Mouse (Mus musculus): ENCODE data around the gene Gpc6.

The Gpc6 gene

DNA sequence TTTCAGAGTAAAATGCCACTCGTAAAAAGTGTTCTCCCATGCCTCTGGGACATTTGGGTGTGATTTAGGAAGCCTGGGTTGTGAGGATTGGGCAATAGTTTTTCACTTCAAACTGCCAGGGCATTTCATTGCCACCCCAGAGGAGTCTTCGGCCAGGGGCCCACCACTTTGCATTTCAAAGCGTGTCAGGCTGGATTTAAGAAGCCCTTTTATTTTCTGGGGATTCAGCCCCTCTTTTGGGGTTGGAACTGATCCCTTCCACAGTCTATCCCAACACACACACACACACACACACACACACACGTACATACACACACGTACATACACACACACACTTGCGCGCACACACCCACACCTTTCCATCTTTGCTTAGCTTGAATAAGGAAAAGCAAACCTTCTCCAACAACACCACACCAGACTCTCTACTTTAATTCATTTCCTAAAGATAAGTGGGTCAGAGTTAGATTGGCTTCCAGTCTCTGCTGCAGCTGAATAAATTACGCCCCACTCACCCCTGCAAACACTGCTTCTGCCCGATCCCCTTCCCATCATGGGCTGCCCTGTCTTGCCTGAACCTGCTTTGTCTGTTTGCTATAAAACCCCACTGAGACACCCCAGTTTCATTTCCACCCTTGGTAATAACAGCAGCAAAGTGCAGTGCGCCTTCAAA is 969.9 kb downstream of the Gpc6 start:
- DNase-seq: no peak

DNA sequence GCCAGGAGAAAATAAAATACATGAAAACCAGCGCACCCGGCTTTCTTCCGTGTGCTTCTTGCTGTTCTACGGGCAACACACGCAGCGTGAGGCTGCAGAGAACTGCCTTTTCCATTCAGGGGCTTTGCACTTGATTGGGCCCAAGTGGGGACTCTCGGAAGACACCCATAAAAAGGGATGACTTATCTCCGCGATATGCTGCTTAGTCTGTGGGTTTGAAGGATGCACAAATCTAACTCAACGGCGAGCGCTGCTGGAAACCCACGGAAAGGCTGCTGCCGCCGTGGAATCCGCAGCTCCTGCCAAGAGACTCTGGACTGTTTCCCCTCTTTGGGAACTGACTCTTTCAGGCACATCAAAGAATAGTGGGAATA is 970.4 kb downstream of the Gpc6 start:
- DNase-seq: peak; percentile 39

DNA sequence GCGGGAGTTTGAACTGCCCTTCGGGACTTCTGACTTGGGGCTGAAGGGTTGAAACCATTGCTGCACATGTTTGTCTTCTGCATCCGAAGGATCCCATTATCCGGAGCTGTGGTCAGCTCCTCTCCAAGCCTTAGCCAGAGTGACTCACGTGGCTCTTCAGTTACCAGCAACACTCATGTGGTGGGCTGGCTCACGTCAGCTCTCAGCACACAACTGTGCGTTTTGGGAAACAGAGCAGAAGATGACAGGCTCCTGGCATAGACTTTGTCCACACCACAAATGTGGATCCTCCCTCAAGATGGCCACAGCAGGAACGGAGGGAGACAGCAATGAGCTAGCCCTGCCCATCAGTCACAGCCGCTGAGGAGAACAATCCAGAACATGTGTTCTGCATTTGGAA is 979.2 kb downstream of the Gpc6 start:
- DNase-seq: no peak

DNA sequence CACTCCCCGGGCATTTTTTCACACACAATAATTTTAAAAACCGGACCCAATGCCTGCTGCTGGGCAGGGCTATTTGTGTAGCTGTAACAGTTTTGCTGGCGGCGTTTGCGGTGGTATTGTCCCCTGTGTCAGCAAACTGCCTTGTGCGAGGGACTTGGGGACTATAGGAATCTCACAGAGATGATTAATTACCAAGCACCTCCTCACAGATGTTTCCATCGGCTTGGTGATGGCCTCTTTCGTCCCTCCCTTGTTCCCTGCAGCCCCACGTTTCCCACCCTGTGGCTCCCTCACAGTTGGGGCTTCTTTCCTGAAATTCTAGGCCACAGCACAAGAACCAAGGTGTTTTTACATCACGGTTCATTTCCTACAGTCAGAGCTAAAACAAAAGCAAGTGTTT is 980.6 kb downstream of the Gpc6 start:
- no peak for DNase-seq

DNA sequence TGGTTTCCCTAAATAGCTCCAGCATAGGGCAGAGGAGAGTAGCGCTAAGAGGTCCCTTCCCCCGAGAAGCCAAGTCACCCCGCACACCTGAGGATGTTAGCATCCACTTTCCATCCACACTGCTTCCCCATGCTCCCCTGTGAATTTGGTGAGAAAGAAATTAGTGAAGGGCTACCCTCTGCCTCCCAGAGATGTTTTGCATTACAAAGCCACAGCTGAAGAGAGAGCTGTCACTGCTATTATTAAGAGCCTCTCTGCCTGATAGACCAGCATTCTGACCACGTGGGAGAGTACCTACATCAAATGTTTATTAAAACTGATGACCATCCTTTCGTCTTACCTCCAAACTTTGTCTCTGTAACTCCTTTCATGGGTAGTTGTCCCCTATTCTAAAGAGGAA is 981.2 kb downstream of the Gpc6 start:
- DNase-seq: no peak

DNA sequence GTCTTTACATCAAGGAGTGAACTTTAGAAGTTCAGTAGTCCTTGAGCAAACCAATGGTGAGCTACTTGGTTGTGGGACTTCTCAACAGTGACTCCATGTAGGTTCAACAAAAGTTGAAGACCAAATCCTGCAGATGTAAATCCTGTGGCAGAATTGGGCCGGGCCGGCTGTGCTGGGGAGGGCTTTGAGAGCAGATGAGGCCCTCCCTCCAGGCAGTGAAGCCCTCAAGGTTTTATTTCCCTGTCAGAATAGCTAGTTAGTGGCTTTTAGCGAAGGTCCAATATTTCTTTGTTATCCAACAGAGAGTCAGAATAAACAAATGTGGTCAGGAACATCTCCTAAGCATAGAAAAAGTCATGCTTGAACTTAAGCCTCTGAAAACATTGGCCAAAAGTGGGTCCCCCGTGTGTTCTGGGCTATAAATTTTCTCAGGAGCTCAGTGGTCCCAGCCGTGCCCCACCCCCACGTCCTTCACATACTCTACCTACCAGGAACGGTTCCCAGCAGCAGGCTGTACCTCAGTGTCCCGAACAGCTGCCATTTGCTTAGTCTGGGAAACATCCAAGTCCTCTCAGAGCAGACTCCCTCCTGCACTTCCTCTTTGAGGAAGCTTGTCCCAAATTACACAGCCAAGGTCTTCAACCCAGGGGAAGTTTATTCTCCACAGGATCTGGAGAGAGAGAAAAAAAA is 983.3 kb downstream of the Gpc6 start:
- DNase-seq: peak; percentile 47

DNA sequence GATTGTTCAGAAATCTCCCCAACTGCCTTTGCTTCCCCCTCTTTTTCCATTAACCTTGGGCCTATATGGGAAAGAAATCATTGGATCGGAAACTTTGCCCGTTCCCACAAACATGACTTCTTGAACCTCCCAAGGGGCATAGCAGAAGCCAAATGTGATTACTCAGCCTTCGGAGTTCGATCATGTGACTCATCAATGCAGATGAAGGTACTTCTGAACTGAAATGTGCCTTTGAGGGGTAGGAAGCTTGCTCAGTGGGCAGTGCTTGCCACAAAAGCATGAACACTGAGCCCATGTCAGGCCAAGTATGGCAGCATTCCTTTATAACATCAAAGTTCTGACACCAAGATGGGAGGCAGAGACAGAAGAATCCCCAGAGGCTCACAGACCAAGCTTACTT is 983.9 kb downstream of the Gpc6 start:
- DNase-seq: no peak

DNA sequence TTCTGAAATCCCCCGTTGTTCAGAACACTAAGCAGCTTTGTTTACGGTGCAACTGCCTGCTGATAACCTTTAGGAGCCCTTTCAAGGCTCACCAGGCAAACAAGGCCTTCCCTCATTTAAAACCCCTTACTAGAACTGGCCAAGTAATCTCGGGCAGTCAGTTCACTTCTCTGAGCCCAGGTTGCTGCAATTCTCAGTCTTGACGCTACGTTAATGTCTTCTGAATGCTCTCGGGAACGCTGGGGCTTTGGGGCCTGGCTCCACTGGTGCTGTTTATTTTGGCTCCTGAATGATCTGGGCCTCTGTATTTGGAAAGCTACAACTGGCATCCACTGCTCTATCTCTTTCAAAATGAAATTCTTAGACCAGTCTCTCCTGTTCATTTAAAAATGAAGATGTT is 985.2 kb downstream of the Gpc6 start:
- DNase-seq: no peak

DNA sequence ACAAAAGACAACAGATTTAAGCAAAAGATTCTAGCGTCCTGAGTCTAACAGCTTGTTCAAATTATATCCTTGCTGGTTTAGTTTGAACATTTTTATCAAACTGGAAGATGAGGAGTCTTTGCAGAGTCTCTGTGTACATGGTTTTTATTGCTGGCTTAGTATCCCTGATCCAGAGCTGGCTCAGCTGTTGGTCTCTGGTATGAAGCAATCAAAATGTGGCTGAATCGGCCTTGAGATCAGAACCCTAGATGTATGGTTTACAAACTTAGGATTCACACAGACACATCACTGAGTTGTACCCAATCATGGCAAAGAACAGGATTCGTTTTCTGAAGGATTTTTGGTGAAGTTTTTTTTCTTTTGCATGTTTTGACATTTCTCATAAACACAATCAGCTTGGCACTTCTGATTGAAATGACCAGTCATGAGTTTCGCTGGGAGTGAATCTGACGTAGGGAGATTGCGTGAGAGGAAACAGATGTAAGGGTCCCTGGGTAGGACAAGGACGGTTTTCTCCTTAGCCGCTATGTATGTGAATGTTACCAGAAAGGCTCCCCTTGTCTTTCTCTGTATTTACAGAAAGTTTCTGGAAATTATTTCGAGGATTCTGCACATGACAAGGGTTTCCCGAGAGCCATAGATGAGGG is 987.6 kb downstream of the Gpc6 start:
- no peak for DNase-seq

DNA sequence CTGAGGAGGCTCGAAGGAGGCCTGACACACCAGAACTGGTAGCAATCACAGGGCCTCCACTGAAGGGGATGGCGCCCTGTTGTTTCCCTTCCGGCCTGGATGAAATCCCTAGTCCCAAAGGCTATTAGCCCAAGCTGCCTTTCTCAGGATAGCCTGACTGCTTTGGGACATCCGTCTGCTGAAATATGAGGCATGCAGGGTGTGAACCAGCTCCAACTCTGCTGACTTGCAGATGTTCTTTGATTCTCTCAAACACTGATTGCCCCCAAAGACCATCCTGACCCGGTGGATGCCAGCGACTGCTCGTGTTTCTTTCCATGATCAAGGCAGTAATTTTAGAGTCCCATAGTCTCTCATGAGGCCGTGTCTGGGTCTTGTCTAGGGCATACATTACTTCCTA is 991.5 kb downstream of the Gpc6 start:
- no peak for DNase-seq

DNA sequence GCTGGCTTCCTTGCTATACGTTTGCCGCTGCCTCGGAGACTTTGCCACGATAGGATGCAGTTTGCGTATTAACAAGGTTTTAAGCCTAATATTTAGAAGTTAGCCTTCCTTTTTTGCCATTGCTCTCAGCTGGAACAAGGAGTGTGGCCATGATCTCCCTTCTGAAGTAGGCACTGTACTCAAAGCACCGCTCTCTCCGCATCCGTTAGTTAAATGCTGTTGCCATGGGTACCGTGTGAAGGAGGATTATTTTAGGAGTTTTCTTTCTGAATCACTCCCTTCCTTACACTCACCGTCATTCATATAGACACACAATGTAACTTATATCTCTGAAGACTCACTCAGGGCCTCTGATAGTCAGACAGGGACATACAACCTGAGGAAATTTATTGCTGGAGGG is 993.6 kb downstream of the Gpc6 start:
- DNase-seq: no peak

DNA sequence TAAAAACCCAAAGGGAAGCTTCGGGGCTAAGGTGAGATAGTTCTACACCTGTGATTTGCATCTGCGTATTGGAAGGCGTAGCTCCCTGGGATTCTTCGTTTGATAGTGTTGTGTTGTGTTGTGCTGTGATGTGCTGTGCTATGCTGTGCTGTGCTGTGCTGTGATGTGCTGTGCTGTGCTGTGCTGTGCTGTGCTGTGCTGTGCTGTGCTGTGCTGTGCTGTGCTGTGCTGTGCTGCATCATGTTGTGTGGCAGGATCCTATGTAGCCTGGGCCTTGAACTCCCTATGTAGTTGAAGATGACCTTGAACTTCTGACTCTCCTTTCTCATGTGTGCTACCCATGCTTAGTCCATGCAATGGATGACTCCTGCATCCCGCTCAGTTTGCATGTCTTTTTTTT is 994.5 kb downstream of the Gpc6 start:
- DNase-seq: no peak

DNA sequence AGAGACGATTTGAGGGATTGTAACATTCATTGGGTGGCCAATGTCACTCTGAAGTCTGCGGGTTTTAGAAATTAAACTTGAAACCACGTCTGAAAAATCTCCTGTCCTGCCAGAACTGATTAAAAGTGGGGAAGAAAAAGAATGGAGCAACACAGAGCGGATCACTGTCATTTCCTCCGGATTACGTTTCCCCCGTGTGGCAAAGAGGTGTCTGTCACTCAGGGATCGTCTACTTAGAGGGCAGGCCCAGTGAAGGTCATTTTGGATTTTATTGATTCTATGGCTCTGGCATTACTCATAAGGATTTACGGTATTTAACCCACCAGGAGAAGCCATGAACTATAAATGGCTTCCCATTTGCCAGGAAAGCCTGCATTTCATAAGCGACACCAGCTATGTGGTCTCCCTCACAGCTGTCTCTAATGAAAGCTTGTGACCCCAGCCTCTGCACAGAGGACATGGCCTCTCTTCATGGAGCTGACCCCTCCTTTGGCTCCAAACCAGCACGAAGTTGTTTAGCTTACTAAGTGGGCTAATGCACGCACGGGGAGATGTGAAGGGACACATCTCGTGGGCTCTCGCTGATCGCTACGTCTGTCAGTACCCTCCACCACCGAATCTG is 996.4 kb downstream of the Gpc6 start:
- DNase-seq: peak; percentile 62

DNA sequence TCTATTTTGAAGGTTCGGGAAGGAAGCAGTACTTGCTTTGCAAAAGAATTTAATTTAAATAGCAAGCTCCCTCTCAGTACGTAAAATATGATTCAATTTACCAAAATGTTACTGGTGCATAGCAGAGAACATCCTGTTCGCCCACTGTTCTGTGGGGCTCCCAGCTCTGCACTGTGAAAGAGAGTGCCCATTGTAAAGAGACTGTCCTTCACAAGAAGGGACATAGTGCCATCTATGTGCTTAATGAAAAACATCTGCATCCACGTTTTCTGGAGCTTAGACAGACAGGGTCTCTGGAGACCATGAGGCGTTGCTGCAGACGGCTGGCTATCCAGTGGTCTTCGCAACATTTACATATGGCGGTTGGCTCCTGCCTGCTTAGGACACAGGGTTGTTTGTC is 998.6 kb downstream of the Gpc6 start:
- no peak for DNase-seq

DNA sequence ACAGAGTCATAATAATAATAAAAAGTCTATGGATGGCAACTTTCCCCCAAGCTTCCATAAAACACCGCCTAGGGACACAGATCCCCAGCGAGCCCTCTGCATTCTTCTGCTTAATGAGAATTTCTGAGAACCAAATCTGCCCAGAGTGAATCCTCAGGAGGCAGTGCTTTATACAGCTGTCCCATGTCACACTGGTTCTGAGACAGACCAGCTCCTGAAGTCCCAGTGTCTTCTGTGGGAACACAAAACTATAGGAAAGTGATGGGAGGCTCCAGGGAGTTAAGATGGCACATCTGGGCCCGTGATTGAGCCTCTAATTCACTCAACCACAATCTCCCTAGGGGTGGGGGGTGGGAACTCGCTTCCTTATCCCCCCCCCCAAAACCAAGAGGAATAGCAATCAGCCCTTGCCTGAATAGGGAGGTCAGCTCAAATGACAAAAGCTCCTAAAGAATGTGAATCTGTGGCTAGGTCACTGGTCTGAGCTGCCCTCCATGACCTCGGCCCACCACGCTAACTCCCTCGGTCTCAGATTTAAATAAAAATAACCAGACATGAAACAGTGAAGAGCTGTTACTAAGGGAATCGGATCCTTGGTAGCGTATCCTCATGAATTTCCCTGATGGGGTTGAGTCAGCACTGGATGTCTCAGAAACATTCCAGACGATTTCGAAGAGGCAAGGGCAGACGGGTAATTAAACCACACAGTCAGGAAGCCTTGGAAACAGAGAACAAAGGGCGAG is 1005.2 kb downstream of the Gpc6 start:
- peak; percentile 39 for DNase-seq

DNA sequence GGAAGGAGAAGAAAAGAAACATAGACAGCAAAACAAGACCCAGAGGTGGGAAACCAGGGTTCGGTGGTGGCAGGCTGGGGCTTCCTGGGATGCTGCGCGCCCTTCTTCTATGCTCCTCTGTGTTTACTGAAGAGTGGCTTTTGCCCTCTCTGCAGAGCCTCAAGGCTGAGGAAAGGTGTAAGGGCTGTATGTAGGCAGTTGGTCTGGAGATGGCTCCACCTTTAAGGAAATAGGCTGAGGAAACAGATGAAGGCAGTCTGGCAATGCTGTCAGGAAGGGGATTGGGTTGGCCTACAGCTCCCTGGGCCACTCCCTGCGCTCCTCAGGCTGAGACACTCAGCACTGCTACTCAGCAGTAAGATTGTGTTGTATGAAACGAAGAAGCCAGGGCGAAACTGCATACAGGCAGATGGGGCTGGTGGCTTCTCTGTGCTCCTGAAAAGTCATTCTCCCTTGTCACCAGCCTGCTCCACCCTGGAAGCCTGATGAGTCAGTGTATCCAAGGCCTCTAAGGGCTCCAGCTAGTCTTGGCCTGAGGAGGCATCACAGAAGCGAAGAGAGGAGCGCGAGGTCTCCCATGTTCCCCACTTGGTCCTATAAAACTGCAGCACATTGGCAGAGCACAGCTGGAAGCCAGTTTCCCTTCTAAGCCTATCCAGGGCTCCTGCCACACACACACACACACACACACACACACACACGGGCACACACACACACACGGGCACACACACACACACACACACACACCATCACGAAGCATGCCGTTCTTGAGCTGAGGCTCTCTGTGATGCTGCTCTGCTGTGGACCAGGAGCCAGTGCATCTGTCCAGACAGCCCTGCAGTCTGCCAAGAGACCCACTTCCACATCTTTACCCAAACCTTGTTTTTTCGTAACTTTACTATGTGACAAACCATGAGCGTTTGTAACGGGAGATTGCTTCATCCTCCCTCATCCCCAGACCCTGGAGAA is 1006.0 kb downstream of the Gpc6 start:
- peak; percentile 46 for DNase-seq

DNA sequence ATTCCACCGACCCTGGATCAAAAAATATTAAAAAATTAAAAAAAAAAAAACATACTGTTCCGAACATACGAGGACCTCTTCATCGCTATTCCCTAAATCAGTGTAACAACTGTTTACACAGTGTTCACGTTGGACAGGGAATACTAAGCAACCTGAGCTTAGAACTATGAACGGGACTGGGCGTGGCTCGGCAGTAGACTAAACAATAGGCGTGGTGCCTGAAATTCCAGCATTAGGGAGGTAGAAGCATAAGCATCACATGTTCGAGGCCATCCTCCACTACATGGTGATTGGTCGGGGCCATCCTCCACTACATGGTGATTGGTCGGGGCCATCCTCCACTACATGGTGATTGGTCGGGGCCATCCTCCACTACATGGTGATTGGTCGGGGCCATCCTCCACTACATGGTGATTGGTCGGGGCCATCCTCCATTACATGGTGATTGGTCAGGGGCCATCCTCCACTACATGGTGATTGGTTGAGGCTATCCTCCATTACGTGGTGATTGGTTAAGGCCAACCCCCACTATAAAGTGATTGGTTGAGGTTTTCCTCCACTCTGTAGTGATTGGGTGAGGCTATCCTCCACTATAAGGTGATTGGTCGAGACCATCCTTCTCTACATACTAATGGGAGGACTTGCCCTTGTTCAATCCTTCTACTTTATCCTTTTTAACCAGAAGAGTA is 1007.2 kb downstream of the Gpc6 start:
- DNase-seq: no peak

DNA sequence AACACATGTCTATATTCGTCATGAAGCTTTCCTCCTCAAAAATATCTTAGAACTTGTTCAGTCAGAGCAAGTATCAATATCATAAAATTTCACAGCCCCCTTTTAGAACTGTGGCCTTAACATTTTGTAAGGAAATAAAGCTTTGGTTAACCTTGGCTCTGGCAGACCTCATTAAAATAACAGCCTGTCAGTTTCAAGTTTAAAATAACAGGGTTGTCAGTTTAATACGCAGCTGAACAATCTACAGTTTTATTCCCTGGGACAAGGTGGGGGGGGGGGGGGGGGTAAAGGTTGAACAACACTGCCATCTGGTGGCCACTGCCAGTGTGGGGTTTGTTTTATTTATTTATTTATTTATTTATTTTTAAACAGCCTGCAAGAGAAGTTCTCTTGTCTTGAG is 1013.4 kb downstream of the Gpc6 start:
- peak; percentile 69 for DNase-seq

DNA sequence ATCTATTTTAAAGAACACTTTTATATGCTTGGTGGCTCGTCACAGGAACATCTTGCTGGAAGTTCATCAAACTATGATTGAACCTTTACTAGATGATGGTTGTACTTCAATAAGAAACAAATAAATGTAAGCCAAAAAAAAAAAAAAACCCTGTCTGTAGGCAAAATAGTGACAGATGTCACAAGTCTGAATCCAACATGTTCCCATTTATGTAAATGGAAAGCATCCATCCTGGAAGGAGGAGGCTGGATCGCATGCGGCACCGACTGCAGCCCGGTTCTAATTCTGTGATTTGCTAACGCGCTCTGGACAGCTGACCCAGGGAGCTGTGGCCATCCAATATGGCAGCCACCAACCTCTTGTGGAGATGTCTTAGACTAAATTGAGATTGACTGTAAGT is 1014.4 kb downstream of the Gpc6 start:
- DNase-seq: no peak

DNA sequence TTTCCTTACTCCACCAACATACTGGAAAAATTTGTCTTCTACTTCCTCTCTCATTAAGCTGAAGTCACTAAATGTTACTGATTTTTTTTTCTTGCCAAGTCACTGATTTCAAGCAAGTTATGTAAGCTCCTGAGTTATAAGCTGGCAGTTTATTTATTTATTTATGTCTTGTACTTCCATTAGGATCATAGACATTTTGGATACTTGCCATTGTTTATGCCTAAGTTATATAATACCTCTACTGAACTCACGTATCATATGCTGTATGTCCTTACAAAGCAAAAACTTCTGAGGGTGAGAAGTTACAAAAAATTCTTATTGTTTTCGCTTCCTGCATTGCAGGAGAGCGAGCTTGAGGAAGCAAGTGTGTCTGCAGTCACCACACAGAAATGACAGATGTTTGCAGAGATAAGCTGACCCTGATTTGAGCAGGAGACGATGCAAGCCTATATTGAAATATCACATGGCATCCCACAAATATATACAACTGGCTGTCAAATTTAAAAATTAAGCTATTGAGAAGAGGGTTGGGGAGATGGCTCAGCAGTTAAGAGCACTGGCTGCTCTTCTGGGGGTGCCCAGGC is 1020.9 kb downstream of the Gpc6 start:
- DNase-seq: no peak

DNA sequence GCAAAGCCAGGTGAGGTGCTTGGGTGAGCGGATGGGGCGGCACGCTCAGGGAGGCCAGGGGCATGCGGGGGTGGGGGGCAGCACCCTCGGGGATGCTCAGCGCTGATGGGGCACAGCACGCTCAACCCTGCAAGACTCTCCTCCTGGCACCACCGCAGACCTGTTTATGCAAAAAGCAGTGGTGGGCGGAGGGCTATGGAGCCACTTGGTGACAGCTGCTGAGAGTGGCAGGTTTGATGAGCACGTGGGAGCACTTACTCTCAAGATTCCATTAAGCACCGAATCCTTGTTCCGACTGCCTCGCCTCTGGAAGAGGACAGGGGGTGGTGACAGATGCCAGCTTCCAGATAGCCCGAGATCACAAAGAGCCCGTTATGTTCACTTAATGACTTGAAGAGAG is 1026.2 kb downstream of the Gpc6 start:
- DNase-seq: no peak
